ENCODE assay signal across 17 mouse cellular contexts in the genomic region with DNA sequence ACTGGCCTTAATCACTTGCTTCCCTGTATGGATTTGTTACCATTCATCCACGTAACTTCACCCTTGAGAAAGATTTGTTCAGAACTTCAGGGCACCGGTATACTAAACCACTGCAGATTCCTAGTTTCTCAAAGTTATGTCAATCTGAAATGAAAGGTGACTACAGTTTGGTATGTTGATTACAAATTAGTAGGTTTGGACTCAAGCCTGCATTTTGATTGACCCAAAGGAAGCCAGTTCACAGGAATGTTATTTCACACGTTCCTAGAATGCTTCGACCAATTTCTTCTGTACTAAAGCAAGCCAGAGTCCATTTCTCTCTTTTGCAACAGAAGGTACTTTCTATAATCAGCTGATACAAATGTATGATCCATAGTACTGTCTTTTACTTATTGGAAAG.
"Had no signal": no experiment of that assay in that cellular context is flagged by ENCODE, and none has a peak within 500 bp of the region (broad histone marks: within the 10 kb centered on the region; RNA-seq: fewer than 3 reads in every experiment).

No protein-coding gene starts in this region.

- H3K27me3 ChIP-seq: midbrain, embryonic 12.5 days; neural tube, embryonic 13.5 days; neural tube, embryonic 15.5 days had no signal

- H3K36me3 ChIP-seq: midbrain, embryonic 10.5 days; midbrain, embryonic 12.5 days; neural tube, embryonic 13.5 days; neural tube, embryonic 15.5 days had no signal

- H3K27ac ChIP-seq: midbrain, embryonic 10.5 days; midbrain, embryonic 12.5 days; neural tube, embryonic 13.5 days; neural tube, embryonic 15.5 days had no signal

- H3K4me1 ChIP-seq: midbrain, embryonic 10.5 days; midbrain, embryonic 12.5 days had no signal

- H3K4me3 ChIP-seq: midbrain, embryonic 10.5 days; midbrain, embryonic 12.5 days; myocyte; neural tube, embryonic 13.5 days; neural tube, embryonic 15.5 days had no signal

- DNase-seq: lung, embryonic 14.5 days; lung, postnatal 10 days; lung, postnatal 4 days; midbrain, embryonic 14.5 days; retina, postnatal 1 day; right cerebral cortex, adult 18-20 months; right cerebral cortex, postnatal 25 days; right cerebral cortex, postnatal 4 days; spleen, adult 18-20 months; thymus, adult 18-20 months; thymus, postnatal 14 days; thymus, postnatal 36 days had no signal
